Mouse (Mus musculus) monocyte, adult 2 months (primary cell): ENCODE measurements around the gene Kif26b.

Experiments used
- DNase-seq, 2 experiments: peaks; one replicate each; pipeline ENCODE4 v3.0.0; 2022; ENCODE audit warnings: low spot score in 2 of 2, low read depth in 1 of 2

Gene Kif26b

DNA sequence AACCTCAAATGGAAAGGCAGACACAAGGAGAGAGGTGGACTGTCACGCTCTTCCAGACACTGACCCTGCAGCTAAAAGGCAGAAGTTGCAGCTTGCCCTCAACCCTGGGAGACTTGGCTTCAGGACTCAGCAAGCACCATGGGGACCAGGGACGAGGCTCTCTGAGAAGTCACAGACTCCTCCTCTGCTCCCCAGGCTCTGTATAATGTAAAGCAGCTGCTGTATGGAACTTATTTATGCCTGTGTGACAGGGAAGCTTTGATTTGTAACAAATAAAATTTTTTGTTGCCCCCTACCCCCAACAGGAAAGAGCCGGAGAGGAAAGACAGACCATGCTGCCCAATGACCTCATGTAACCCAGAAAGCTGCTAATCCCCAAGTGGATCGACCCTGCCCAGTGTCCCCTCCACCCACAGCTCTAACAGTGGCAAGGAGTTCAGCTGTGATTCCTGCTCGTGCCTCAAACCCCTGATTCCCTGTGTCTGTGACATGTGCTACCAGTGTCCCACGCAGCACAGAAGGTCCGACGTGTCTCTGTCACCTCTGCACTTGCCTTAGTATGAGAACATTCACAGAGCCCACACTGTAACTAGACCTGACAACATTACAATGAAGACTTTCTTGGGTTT is 449.8 kb downstream of the Kif26b start:
- DNase-seq = no peak

DNA sequence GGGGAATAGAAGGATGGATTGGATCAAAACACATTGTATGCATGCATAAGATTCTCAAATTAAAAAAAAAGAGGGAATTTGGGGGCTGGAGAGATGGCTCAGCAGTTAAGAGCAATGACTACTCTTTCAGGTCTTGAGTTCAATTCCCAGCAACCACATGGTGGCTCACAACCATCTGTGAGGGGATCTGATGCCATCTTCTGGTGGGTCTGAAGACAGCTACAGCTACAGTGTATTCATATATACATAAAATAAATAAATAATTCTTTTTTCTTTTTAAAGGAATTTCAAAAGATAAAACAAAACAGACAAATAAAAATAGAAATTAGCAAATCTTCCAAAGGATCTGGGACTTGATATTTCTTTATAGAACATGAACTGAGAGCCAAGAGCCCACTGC is 451.3 kb downstream of the Kif26b start:
- no peak for DNase-seq

DNA sequence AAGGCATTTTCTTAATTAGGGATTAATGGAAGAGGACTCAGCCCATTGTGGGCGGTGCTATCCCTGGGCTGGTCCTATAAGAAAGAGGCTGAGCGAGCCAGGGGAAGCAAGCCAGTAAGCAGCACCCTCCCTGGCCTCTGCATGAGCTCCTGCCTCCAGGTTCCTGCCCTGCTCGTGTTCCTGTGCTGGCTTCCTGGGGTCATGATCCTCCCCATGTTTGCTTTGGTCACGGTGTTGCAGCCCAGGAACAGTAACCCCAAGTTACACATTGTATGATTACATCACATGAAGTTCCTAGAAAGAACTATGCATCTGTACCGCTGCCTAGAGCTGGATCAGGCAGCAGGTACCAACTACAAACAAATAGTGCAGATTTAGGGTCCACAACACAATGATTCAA is 452.7 kb downstream of the Kif26b start:
- no peak for DNase-seq

DNA sequence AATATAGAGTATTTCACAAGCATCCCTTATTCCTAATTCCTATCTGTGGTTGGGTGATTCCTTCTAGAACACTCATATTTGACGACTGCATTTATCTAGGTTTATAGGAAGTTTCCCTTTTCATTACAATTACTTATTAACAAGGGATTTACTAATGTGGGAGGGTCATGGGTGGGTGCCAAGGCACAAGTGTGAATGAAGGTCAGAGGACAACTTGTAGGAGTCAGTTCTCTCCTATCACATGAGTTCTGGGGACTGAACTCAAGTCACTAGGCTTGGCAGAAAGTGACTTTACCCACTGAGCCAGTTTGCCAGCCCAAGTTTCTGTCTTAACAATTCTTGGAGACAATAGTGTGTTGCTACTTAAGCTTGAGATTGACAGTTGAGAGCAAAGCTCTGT is 459.3 kb downstream of the Kif26b start:
- no peak for DNase-seq
